Mouse (Mus musculus): Measurements from ENCODE around the gene Kif22. TPM values are rescaled to one million over a fixed set of nuclear protein-coding genes. Genes with fewer than 3 reads are reported as not detected.

Gene Kif22
- total and polyA plus RNA-seq, 3 experiments: 57.7 to 298 (median 119) TPM

GRCm38 (mm10) chr7:127009307-127010085 lies 32.8 kb downstream of the Kif22 start:
- Histone ChIP-seq H3K79me2 (ENCODE audit: control insufficient read depth, insufficient read depth, low read length, poor library complexity) (peaks cover 17% of the 10 kb centered on the region), H3K27ac (ENCODE audit: control insufficient read depth, low read depth, low read length) (peak overlapping the region; percentile 91), H3K9ac (ENCODE audit: control insufficient read depth, low read depth, low read length, poor library complexity, severe bottlenecking) (peak overlapping the region; percentile 68), H3K4me1 (ENCODE audit: control insufficient read depth in 1 of 2, insufficient read depth in 2 of 2, low read length in 2 of 2) (peaks cover 10 to 33% of the 10 kb centered on the region in 2 experiments), H3K27me3 (ENCODE audit: control insufficient read depth in 1 of 2, insufficient read depth in 2 of 2, low read length in 2 of 2) (no peaks in the 10 kb centered on the region), H3K36me3 (ENCODE audit: control insufficient read depth in 1 of 2, insufficient read depth in 2 of 2, low read length in 2 of 2) (peaks cover 0 to 24% of the 10 kb centered on the region in 2 experiments; a peak in 2 of 4 replicates), H3K9me3 (replicated peaks; ENCODE audit: insufficient read depth, low read length) (no peaks in the 10 kb centered on the region), H3K4me3 (ENCODE audit: control insufficient read depth in 1 of 2, insufficient read depth in 1 of 2, low read depth in 2 of 2, low read length in 2 of 2) (no peak overlapping the region)
- DNase-seq (ENCODE audit: low read depth, low spot score): no peak
- TF ChIP-seq POLR2A (IDR thresholded peaks at IDR 0.05; ENCODE audit: control insufficient read depth in 1 of 2, insufficient read depth in 1 of 2, low read depth in 1 of 2, low read length in 2 of 2, poor library complexity in 1 of 2) (no peak), BHLHE40 (IDR thresholded peaks at IDR 0.05; ENCODE audit: borderline replicate concordance, low read depth, low read length) (no peak), CTCF (IDR thresholded peaks at IDR 0.05 in 2 of 3, conservative IDR thresholded peaks at IDR 0.05 in 1 of 3; ENCODE audit: control insufficient read depth in 1 of 3, insufficient read depth in 1 of 3, low read depth in 2 of 3, low read length in 3 of 3, poor library complexity in 1 of 3, severe bottlenecking in 1 of 3) (no peak), GABPA (IDR thresholded peaks at IDR 0.05; ENCODE audit: low read depth, low read length) (no peak), GATA1 (IDR thresholded peaks at IDR 0.05; ENCODE audit: low read depth, low read length) (no peak), MAX (IDR thresholded peaks at IDR 0.05; ENCODE audit: low read length) (no peak), MXI1 (IDR thresholded peaks at IDR 0.05; ENCODE audit: low read depth, low read length) (no peak), RCOR1 (IDR thresholded peaks at IDR 0.05; ENCODE audit: low read depth, low read length) (no peak), ZMIZ1 (IDR thresholded peaks at IDR 0.05; ENCODE audit: low read depth, low read length) (no peak), CHD1 (IDR thresholded peaks at IDR 0.05; ENCODE audit: low read depth, low read length) (no peak), NRF1 (IDR thresholded peaks at IDR 0.05; ENCODE audit: insufficient read depth, low read depth, low read length, poor library complexity, severe bottlenecking) (no peak), ELF1 (IDR thresholded peaks at IDR 0.05; ENCODE audit: low read depth, low read length) (no peak), MAZ (IDR thresholded peaks at IDR 0.05; ENCODE audit: low read depth, low read length) (no peak)

- peak overlapping the region; percentile 3 to 18; a peak in 2 of 4 replicates for H3K4me3 ChIP-seq (ENCODE audit: control insufficient read depth in 1 of 2, insufficient read depth in 1 of 2, low read depth in 2 of 2, low read length in 2 of 2)
- H3K36me3 ChIP-seq (ENCODE audit: control insufficient read depth in 1 of 2, insufficient read depth in 2 of 2, low read length in 2 of 2): peaks cover 0 to 24% of the 10 kb centered on the region in 2 experiments; a peak in 2 of 4 replicates
- peak overlapping the region; percentile 68 for H3K9ac ChIP-seq (ENCODE audit: control insufficient read depth, low read depth, low read length, poor library complexity, severe bottlenecking)
- peak; percentile 95 for DNase-seq (ENCODE audit: low read depth, low spot score)
- H3K9me3 ChIP-seq (replicated peaks; ENCODE audit: insufficient read depth, low read length): no peaks in the 10 kb centered on the region
- peaks cover 10 to 33% of the 10 kb centered on the region in 2 experiments for H3K4me1 ChIP-seq (ENCODE audit: control insufficient read depth in 1 of 2, insufficient read depth in 2 of 2, low read length in 2 of 2)
- peaks cover 8% of the 10 kb centered on the region for H3K79me2 ChIP-seq (ENCODE audit: control insufficient read depth, insufficient read depth, low read length, poor library complexity)
- no peaks in the 10 kb centered on the region for H3K27me3 ChIP-seq (ENCODE audit: control insufficient read depth in 1 of 2, insufficient read depth in 2 of 2, low read length in 2 of 2)
- H3K27ac ChIP-seq (ENCODE audit: control insufficient read depth, low read depth, low read length): peak overlapping the region; percentile 91
- no peak for TF ChIP-seq CHD1 (IDR thresholded peaks at IDR 0.05; ENCODE audit: low read depth, low read length)
- peak; percentile 75 for TF ChIP-seq ELF1 (IDR thresholded peaks at IDR 0.05; ENCODE audit: low read depth, low read length)
- no peak for TF ChIP-seq BHLHE40 (IDR thresholded peaks at IDR 0.05; ENCODE audit: borderline replicate concordance, low read depth, low read length)
- TF ChIP-seq ZKSCAN1 (IDR thresholded peaks at IDR 0.05; ENCODE audit: low read depth, low read length): no peak
- TF ChIP-seq TCF12 (IDR thresholded peaks at IDR 0.05; ENCODE audit: low read depth, low read length): 0 out of 2 replicates have a peak, but pooled peaks have one; percentile 31
- TF ChIP-seq SIN3A (IDR thresholded peaks at IDR 0.05; ENCODE audit: low read length): peak; percentile 84
- peak; percentile 71; the same call in 1 of the 2 replicates for TF ChIP-seq TBP (IDR thresholded peaks at IDR 0.05; ENCODE audit: low read depth, low read length)
- TF ChIP-seq TAL1 (IDR thresholded peaks at IDR 0.05; ENCODE audit: low read length): peak; percentile 41; the same call in 1 of the 2 replicates
- TF ChIP-seq JUND (IDR thresholded peaks at IDR 0.05; ENCODE audit: low read depth, low read length): 0 out of 2 replicates have a peak, but pooled peaks have one; percentile 9
- TF ChIP-seq MAX (IDR thresholded peaks at IDR 0.05; ENCODE audit: low read length): 0 out of 2 replicates have a peak, but pooled peaks have one; percentile 15
- 0 out of 2 replicates have a peak, but pooled peaks have one; percentile 3 for TF ChIP-seq USF1 (IDR thresholded peaks at IDR 0.05; ENCODE audit: low read depth, low read length)
- TF ChIP-seq ZC3H11A (IDR thresholded peaks at IDR 0.05; ENCODE audit: low read depth, low read length): no peak
- peak; percentile 17 to 78; a peak in 3 of 4 replicates for TF ChIP-seq POLR2A (IDR thresholded peaks at IDR 0.05; ENCODE audit: control insufficient read depth in 1 of 2, insufficient read depth in 1 of 2, low read depth in 1 of 2, low read length in 2 of 2, poor library complexity in 1 of 2)
- TF ChIP-seq HCFC1 (IDR thresholded peaks at IDR 0.05; ENCODE audit: low read depth, low read length): peak; percentile 60; the same call in 1 of the 2 replicates
- TF ChIP-seq ETS1 (IDR thresholded peaks at IDR 0.05; ENCODE audit: low read depth, low read length): peak; percentile 98
- TF ChIP-seq GABPA (IDR thresholded peaks at IDR 0.05; ENCODE audit: low read depth, low read length): peak; percentile 79
- peak; percentile 65 for TF ChIP-seq MXI1 (IDR thresholded peaks at IDR 0.05; ENCODE audit: low read depth, low read length)
- TF ChIP-seq MAFK (IDR thresholded peaks at IDR 0.05; ENCODE audit: borderline replicate concordance, low read depth, low read length): 0 out of 2 replicates have a peak, but pooled peaks have one; percentile 53
- no peak for TF ChIP-seq E2F4 (IDR thresholded peaks at IDR 0.05; ENCODE audit: borderline replicate concordance, low read depth, low read length)
- TF ChIP-seq ZNF384 (IDR thresholded peaks at IDR 0.05; ENCODE audit: low read depth, low read length): no peak
Observed at GRCm38 (mm10) chr7:127008239-127009019, 33.8 kb downstream of the Kif22 start.
